Mouse (Mus musculus): ENCODE results near the gene Gm20877. TPM values are rescaled to one million over a fixed set of nuclear protein-coding genes. Genes with fewer than 3 reads are reported as not detected.
"Not testable (repeated sequence)": the region's sequence is repeated elsewhere in the genome, so short reads cannot be mapped to it uniquely, and the experiment has no call there.

Gene Gm20877
- not detected in 2 replicates for polyA plus RNA-seq (2014; fragmentation: Nextera tagmentation; extraction: Ambion mirVana)

DNA sequence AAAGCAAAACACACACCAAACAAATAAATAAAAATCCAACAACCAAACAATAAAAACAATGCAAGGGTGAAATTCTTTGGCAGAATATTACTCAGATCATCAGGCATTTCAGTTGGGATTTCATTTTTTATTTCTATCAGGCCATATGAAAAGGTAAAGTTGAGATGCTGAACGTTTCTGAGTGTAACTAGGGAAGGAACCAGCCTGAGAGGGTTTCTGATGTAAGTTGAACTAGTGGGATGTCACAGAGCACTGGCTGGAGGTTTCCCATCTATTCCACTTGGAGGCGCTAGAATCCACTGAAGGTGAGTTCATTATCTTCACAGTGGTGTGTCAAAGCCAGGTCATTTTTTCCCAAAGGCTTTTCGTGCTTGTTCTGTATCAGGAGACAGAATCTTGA is at the start of gene Gm20877:
TSS of gene Gm20877 (plus strand) at position 301 of the 400 bp plus-strand sequence.
- H3K36me3 ChIP-seq (ENCODE audit: control insufficient read depth, insufficient read depth, low read length); DNase-seq (ENCODE audit: low spot score); H3K4me3 ChIP-seq (ENCODE audit: low read depth, low read length); H3K27ac ChIP-seq (ENCODE audit: low read depth, low read length); H3K4me2 ChIP-seq (ENCODE audit: low read depth); H3K9me3 ChIP-seq (ENCODE audit: control insufficient read depth, low read length); H3K4me1 ChIP-seq (ENCODE audit: control insufficient read depth, insufficient read depth, low read length); ATAC-seq (ENCODE audit: insufficient read depth, low FRiP score, low TSS enrichment); H3K27me3 ChIP-seq (ENCODE audit: control insufficient read depth, insufficient read depth, low read length); H3K9ac ChIP-seq (ENCODE audit: low read length): not testable (repeated sequence)
- WGBS = no CpG with 5 or more reads among the region's 3 CpGs
